Mouse (Mus musculus) neural tube, embryonic 12.5 days (tissue): Measurements from ENCODE around the gene Cdh6. TPM values are rescaled to one million over a fixed set of nuclear protein-coding genes. Genes with fewer than 3 reads are reported as not detected.

Experiments used
- ATAC-seq: fragments of 200-750 bp; cut with Nextera tagmentation; 2 replicates; pipeline ENCODE4 v1.8.0; 2017; ENCODE audit warnings: low read depth, mild to moderate bottlenecking, moderate TSS enrichment, moderate library complexity; ENCODE audit not compliant: low FRiP score
- H3K27ac ChIP-seq: fragments of 300-500 bp; sonication (generic); 2 replicates; pipeline ENCODE4 v1.5.1; 2016
- H3K27me3 ChIP-seq: fragments of 300-500 bp; sonication (generic); replicated peaks from 2 replicates; pipeline ENCODE4 v1.6.1; 2016; ENCODE audit warnings: mild to moderate bottlenecking
- H3K36me3 ChIP-seq: fragments of 300-500 bp; sonication (generic); 2 replicates; pipeline ENCODE4 v1.6.1; 2016; ENCODE audit warnings: mild to moderate bottlenecking
- H3K4me1 ChIP-seq: fragments of 300-500 bp; sonication (generic); 2 replicates; pipeline ENCODE4 v1.6.1; 2016
- H3K4me2 ChIP-seq: fragments of 300-500 bp; sonication (generic); replicated peaks from 2 replicates; pipeline ENCODE4 v1.6.1; 2016; ENCODE audit warnings: mild to moderate bottlenecking
- H3K4me3 ChIP-seq: fragments of 300-500 bp; sonication (generic); 2 replicates; pipeline ENCODE4 v1.5.1; 2016
- H3K9ac ChIP-seq: fragments of 300-500 bp; sonication (generic); 2 replicates; pipeline ENCODE4 v1.6.1; 2016; ENCODE audit warnings: mild to moderate bottlenecking
- H3K9me3 ChIP-seq: fragments of 300-500 bp; sonication (generic); 2 replicates; pipeline ENCODE4 v1.6.1; 2016; ENCODE audit warnings: mild to moderate bottlenecking
- WGBS: fragments of 180-500 bp; shearing (Covaris S2); methylation state at CpG from one replicate; pipeline ENCODE4 v1.1.7; 2016; 5-methylcytosine and 5-hydroxymethylcytosine counted together
- polyA plus RNA-seq: library from polyadenylated mRNA; unstranded; fragments of >200 nt; fragmentation: Nextera tagmentation; extraction: Ambion mirVana; gene quantifications from 2 replicates; pipeline ENCODE4 v1.2.1, GENCODE M21; 2016

Cdh6 gene
- 16.6 and 17.5 TPM in 2 replicates for polyA plus RNA-seq

DNA sequence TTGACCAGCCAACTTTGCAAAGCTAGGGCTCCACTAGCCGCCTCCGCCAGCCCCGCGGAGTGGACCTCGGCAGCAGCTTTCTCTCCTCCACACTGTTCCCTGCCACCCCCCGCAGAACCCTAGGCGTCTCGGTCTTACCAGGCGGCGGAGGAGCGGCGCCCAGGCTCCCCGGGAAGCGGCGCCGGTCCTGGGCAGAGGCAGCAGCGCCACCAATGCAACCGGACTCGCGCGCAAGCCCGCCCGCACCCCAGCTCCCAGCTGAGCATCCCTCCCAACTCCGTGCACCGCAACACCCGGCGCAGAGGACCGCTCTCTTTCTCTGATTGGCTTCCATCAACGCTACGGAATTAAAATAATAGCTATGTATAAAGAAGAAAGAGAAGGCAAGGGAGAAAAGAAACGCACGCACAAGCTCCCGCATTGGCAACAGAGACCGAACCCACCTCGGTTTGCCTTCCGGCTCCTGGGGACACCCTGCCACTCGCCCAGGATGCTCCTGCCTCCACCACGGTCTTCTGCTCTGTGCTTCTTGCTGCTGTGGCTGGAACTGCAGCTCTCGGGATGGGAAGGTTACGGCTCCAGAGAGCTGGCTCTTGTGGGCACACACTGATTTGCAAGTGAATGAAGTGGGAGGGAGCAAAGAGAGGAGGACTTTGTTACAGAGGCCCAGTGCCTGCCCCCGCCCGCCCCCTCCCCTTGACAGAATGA lies at the start of gene Cdh6:
Gene Cdh6 (minus strand): TSS at position 605 of the 708 bp plus-strand sequence.
- no peaks in the 10 kb centered on the region for H3K27me3 ChIP-seq
- WGBS, result under 1% methylated on average over 42 of the region's 42 CpGs
- ATAC-seq, result peak; percentile 92

DNA sequence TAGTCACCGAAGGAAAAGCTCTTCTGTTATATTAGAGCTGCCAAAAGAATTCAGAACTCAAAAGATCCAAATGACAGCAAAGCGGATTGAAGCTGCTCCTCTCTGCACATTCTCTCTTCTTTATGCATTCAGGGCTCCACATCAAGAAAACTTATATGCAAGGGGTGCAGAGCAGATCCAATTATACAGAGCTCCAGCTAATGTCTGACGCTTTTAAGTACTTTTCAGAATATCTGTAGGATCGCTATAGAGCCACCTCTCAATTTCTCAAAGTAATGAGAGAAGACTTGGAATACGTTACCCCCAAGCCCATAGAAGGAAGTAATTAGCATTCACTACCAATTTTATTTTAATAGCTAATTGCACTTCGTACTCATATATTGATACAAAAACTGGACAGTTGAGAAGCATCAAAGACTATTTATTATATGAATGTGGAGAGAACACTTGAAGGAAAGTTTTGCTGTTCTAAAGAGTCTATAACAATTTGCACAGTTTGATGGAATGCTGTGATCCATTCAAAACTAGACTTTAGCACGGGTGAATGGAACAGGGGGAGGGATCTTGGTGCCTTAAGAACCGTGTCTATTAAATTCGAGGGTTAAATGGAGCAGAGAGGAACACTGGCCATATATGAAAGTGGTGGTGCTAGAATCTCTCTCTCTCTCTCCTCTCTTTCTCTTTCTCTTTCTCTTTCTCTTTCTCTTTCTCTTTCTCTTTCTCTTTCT lies 46.4 kb upstream of the Cdh6 start:
- H3K4me2 ChIP-seq, result no peak overlapping the region
- no peak overlapping the region for H3K9ac ChIP-seq
- H3K4me1 ChIP-seq, result no peaks in the 10 kb centered on the region
- no peaks in the 10 kb centered on the region for H3K36me3 ChIP-seq
- H3K9me3 ChIP-seq, result no peaks in the 10 kb centered on the region
- no peak overlapping the region for H3K4me3 ChIP-seq
- ATAC-seq, result no peak
- WGBS, result 62% methylated on average over 9 of the region's 9 CpGs
- no peaks in the 10 kb centered on the region for H3K27me3 ChIP-seq
- H3K27ac ChIP-seq, result no peak overlapping the region

More for the DNA sequence above, at the start of gene Cdh6:
- Histone ChIP-seq H3K4me3 (peak within 1 kb of the TSS; percentile 60), H3K9me3 (no peaks in the 10 kb centered on the region), H3K4me2 (peak within 1 kb of the TSS; percentile 84), H3K9ac (peak within 1 kb of the TSS; percentile 73), H3K27ac (peak within 1 kb of the TSS; percentile 80; the same call in 1 of the 2 replicates), H3K36me3 (no peaks in the 10 kb centered on the region), H3K4me1 (peaks cover 13% of the 10 kb centered on the region)

- Histone ChIP-seq H3K9ac (no peak overlapping the region), H3K4me3 (no peak overlapping the region), H3K27me3 (no peaks in the 10 kb centered on the region), H3K36me3 (no peaks in the 10 kb centered on the region), H3K9me3 (no peaks in the 10 kb centered on the region), H3K4me1 (peaks cover 4% of the 10 kb centered on the region; the same call in 1 of the 2 replicates), H3K27ac (no peak overlapping the region), H3K4me2 (no peak overlapping the region)
- 58% methylated on average over 3 of the region's 3 CpGs for WGBS
- ATAC-seq, result no peak
Observed at GRCm38 (mm10) chr15:13217800-13218199, 44.3 kb upstream of the Cdh6 start.

DNA sequence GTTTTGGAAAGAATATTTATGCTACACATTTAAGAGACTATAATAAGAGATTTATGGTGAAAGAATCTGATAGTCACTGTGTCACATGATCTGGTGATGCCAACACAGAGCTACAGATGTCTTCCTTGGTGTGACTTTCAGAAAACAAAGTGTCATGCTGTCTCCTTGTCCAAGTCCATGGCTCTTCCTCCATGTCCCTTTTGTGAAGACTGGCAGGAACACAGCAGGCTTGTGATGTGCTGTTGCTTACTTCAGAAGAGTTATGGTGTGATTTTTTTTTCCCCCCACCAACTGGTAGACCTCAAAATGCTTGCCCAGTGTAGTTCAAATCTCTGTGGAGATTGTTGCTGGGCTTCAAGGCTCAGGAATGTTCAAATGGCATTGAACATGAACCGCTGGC lies 43.7 kb upstream of the Cdh6 start:
- 0 out of 2 replicates have a peak, but pooled peaks have one; percentile 34 for ATAC-seq
- Histone ChIP-seq H3K9me3 (no peaks in the 10 kb centered on the region), H3K27ac (no peak overlapping the region), H3K27me3 (no peaks in the 10 kb centered on the region), H3K4me1 (peaks cover 5% of the 10 kb centered on the region; the same call in 1 of the 2 replicates), H3K4me3 (no peak overlapping the region), H3K36me3 (no peaks in the 10 kb centered on the region), H3K9ac (no peak overlapping the region), H3K4me2 (no peak overlapping the region)
- 43% methylated on average over 1 of the region's 1 CpGs for WGBS

- Histone ChIP-seq H3K36me3 (no peaks in the 10 kb centered on the region), H3K27ac (no peak overlapping the region), H3K4me2 (no peak overlapping the region), H3K27me3 (0 out of 2 replicates have a peak, but pooled peaks cover 3% of the 10 kb centered on the region), H3K4me1 (peaks cover 8% of the 10 kb centered on the region; the same call in 1 of the 2 replicates), H3K9me3 (no peaks in the 10 kb centered on the region), H3K4me3 (no peak overlapping the region), H3K9ac (no peak overlapping the region)
- WGBS, result 39% methylated on average over 1 of the region's 1 CpGs
- ATAC-seq, result 0 out of 2 replicates have a peak, but pooled peaks have one; percentile 25
Observed at GRCm38 (mm10) chr15:13212956-13213355, 39.5 kb upstream of the Cdh6 start.

DNA sequence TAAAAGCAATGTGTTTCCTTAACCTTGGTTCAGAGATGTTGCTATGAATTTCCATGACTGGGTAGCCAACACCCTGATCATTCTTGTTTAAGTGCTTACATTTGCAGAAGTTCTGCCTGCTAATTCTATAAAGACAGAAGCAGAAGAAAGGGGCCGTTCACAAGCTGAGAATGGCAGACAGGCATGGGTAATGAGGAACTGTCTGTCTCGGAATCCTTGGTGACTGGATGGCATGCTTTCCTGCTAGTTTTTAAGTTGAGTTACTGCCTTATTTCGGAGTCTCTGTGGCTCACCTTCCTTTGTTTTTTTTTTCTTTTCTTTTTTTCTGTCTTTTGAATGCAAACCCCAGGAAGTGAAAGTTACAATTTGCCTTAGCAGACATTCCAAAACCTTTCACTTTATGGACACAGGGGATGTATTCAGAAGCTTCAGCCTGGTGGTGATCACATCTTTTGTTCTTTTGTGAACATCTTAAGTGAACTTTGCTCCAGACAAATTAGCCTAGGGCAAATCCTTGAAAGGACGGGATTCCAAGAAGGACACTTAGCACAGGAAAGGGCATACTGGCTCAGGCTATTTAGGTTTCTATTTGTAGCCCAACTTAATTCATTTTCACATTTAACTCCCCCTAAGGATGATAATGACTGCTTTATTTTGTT lies 38.7 kb upstream of the Cdh6 start:
- Histone ChIP-seq H3K4me3 (no peak overlapping the region), H3K4me2 (no peak overlapping the region), H3K27ac (no peak overlapping the region), H3K36me3 (no peaks in the 10 kb centered on the region), H3K9ac (no peak overlapping the region), H3K4me1 (peaks cover 8% of the 10 kb centered on the region; the same call in 1 of the 2 replicates), H3K27me3 (0 out of 2 replicates have a peak, but pooled peaks cover 3% of the 10 kb centered on the region), H3K9me3 (no peaks in the 10 kb centered on the region)
- 7% methylated on average over 4 of the region's 4 CpGs for WGBS
- ATAC-seq, result no peak

- Histone ChIP-seq H3K27me3 (0 out of 2 replicates have a peak, but pooled peaks cover 3% of the 10 kb centered on the region), H3K27ac (no peak overlapping the region), H3K9me3 (no peaks in the 10 kb centered on the region), H3K9ac (no peak overlapping the region), H3K36me3 (no peaks in the 10 kb centered on the region), H3K4me2 (no peak overlapping the region), H3K4me1 (peaks cover 8% of the 10 kb centered on the region; the same call in 1 of the 2 replicates), H3K4me3 (no peak overlapping the region)
- WGBS, result 84% methylated on average over 6 of the region's 6 CpGs
- no peak for ATAC-seq
Observed at GRCm38 (mm10) chr15:13210186-13210585, 36.7 kb upstream of the Cdh6 start.

GRCm38 (mm10) chr15:13208716-13209115 lies 35.2 kb upstream of the Cdh6 start:
- H3K27ac ChIP-seq, result no peak overlapping the region
- no peak overlapping the region for H3K9ac ChIP-seq
- no peak overlapping the region for H3K4me2 ChIP-seq
- H3K27me3 ChIP-seq, result 0 out of 2 replicates have a peak, but pooled peaks cover 3% of the 10 kb centered on the region
- H3K9me3 ChIP-seq, result no peaks in the 10 kb centered on the region
- no peaks in the 10 kb centered on the region for H3K36me3 ChIP-seq
- WGBS, result 85% methylated on average over 7 of the region's 7 CpGs
- peaks cover 8% of the 10 kb centered on the region; the same call in 1 of the 2 replicates for H3K4me1 ChIP-seq
- ATAC-seq, result no peak
- no peak overlapping the region for H3K4me3 ChIP-seq

GRCm38 (mm10) chr15:13196237-13196636 lies 22.8 kb upstream of the Cdh6 start:
- no peak overlapping the region for H3K4me3 ChIP-seq
- 39% methylated on average over 1 of the region's 1 CpGs for WGBS
- no peak for ATAC-seq

GRCm38 (mm10) chr15:13194048-13194447 lies 20.6 kb upstream of the Cdh6 start:
- no peaks in the 10 kb centered on the region for H3K27me3 ChIP-seq
- no peaks in the 10 kb centered on the region for H3K36me3 ChIP-seq
- H3K9ac ChIP-seq, result no peak overlapping the region
- no peaks in the 10 kb centered on the region for H3K9me3 ChIP-seq
- H3K27ac ChIP-seq, result no peak overlapping the region
- H3K4me1 ChIP-seq, result no peaks in the 10 kb centered on the region
- no peak overlapping the region for H3K4me3 ChIP-seq
- no peak overlapping the region for H3K4me2 ChIP-seq
- ATAC-seq, result 0 out of 2 replicates have a peak, but pooled peaks have one; percentile 18

More at GRCm38 (mm10) chr15:13196237-13196636, 22.8 kb upstream of the Cdh6 start:
- no peak overlapping the region for H3K9ac ChIP-seq
- no peaks in the 10 kb centered on the region for H3K9me3 ChIP-seq
- H3K4me1 ChIP-seq, result no peaks in the 10 kb centered on the region
- no peak overlapping the region for H3K4me2 ChIP-seq
- H3K27me3 ChIP-seq, result no peaks in the 10 kb centered on the region
- H3K27ac ChIP-seq, result no peak overlapping the region
- H3K36me3 ChIP-seq, result no peaks in the 10 kb centered on the region

DNA sequence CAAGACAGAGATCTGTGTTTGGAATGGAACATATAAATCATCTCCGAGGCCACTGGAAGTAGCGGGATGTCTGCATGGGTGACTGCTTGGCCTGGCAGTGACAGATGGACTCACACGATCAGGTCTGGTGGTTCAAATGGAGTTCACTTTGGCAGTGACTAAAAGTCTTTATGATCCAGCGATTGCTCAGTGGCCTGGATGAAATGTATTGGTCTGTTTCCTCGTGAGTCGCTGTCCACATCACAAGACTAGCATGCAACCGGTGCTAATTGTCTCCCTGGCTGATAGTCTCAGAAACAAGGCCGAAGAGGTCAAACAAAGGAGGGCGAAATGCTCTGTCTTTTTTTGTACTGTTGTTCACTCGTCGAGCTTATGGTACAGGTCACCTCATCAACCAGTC lies 19.6 kb upstream of the Cdh6 start:
- no peak overlapping the region for H3K27ac ChIP-seq
- no peaks in the 10 kb centered on the region for H3K4me1 ChIP-seq
- no peaks in the 10 kb centered on the region for H3K27me3 ChIP-seq
- no peak overlapping the region for H3K4me2 ChIP-seq
- no peaks in the 10 kb centered on the region for H3K9me3 ChIP-seq
- H3K9ac ChIP-seq, result no peak overlapping the region
- no peak overlapping the region for H3K4me3 ChIP-seq
- no peak for ATAC-seq
- WGBS, result 23% methylated on average over 11 of the region's 11 CpGs
- no peaks in the 10 kb centered on the region for H3K36me3 ChIP-seq

GRCm38 (mm10) chr15:13183661-13184060 lies 10.2 kb upstream of the Cdh6 start:
- no peaks in the 10 kb centered on the region for H3K9me3 ChIP-seq
- no peak overlapping the region for H3K27ac ChIP-seq
- no peaks in the 10 kb centered on the region for H3K4me1 ChIP-seq
- H3K36me3 ChIP-seq, result no peaks in the 10 kb centered on the region
- ATAC-seq, result no peak
- H3K9ac ChIP-seq, result no peak overlapping the region
- WGBS, result 93% methylated on average over 5 of the region's 5 CpGs
- no peak overlapping the region for H3K4me3 ChIP-seq
- no peak overlapping the region for H3K4me2 ChIP-seq
- no peaks in the 10 kb centered on the region for H3K27me3 ChIP-seq
